Mouse (Mus musculus) stomach, embryonic 14.5 days (tissue): ENCODE data around the gene Yap1. TPM values are rescaled to one million over a fixed set of nuclear protein-coding genes. Genes with fewer than 3 reads are reported as not detected.
"Not testable (repeated sequence)": the region's sequence is repeated elsewhere in the genome, so short reads cannot be mapped to it uniquely, and the experiment has no call there.

ENCODE experiments used
- ATAC-seq: fragments of 200-750 bp; cut with Nextera tagmentation; 2 replicates; pipeline ENCODE4 v1.8.0; 2017; ENCODE audit warnings: low read depth, moderate TSS enrichment; ENCODE audit not compliant: insufficient number of reproducible peaks, insufficient read depth, low FRiP score
- H3K27ac ChIP-seq: fragments of 300-500 bp; sonication (generic); 2 replicates; pipeline ENCODE4 v1.5.1; 2014; ENCODE audit warnings: mild to moderate bottlenecking, low read length, moderate library complexity, mixed read lengths
- H3K27me3 ChIP-seq: fragments of 300-500 bp; sonication (generic); 2 replicates; pipeline ENCODE4 v1.6.1; 2014; ENCODE audit warnings: low read length, control low read depth, mixed read lengths; ENCODE audit not compliant: control insufficient read depth, insufficient read depth
- H3K36me3 ChIP-seq: fragments of 300-500 bp; sonication (generic); 2 replicates; pipeline ENCODE4 v1.6.1; 2014; ENCODE audit warnings: mild to moderate bottlenecking, control low read depth, low read length, moderate library complexity, mixed read lengths; ENCODE audit not compliant: control insufficient read depth, insufficient read depth
- H3K4me1 ChIP-seq: fragments of 300-500 bp; sonication (generic); 2 replicates; pipeline ENCODE4 v1.6.1; 2014; ENCODE audit warnings: low read length, control low read depth, mixed read lengths; ENCODE audit not compliant: control insufficient read depth, insufficient read depth
- H3K4me2 ChIP-seq: fragments of 300-500 bp; sonication (generic); replicated peaks from 2 replicates; pipeline ENCODE4 v1.6.1; 2014; ENCODE audit warnings: low read depth, low read length, control low read depth
- H3K4me3 ChIP-seq: fragments of 300-500 bp; sonication (generic); 2 replicates; pipeline ENCODE4 v1.5.1; 2014; ENCODE audit warnings: low read depth, low read length, control low read depth
- H3K9ac ChIP-seq: fragments of 300-500 bp; sonication (generic); replicated peaks from 2 replicates; pipeline ENCODE4 v1.6.1; 2014; ENCODE audit warnings: low read depth, mild to moderate bottlenecking, control low read depth, low read length, moderate library complexity, mixed read lengths
- H3K9me3 ChIP-seq: fragments of 300-500 bp; sonication (generic); 2 replicates; pipeline ENCODE4 v1.6.1; 2016; ENCODE audit warnings: low read depth, low read length, control low read depth; ENCODE audit not compliant: control insufficient read depth
- WGBS: fragments of 180-500 bp; shearing (Covaris S2); extraction: QIAGEN DNeasy Blood & Tissue Kit; methylation state at CpG from one replicate; pipeline ENCODE4 v1.1.7; 2014; 5-methylcytosine and 5-hydroxymethylcytosine counted together
- polyA plus RNA-seq: library from polyadenylated mRNA; unstranded; fragments of >200 nt; fragmentation: Nextera tagmentation; extraction: Ambion mirVana; gene quantifications from 2 replicates; pipeline ENCODE4 v1.2.1, GENCODE M21; 2014

Gene Yap1
- polyA plus RNA-seq, 1 experiment from 2014 or later, result 35.1 TPM

GRCm38 (mm10) chr9:7903262-7903661, 101.1 kb downstream of the Yap1 start:
- H3K27ac ChIP-seq, result no peak overlapping the region
- no peaks in the 10 kb centered on the region for H3K36me3 ChIP-seq
- H3K4me2 ChIP-seq, result no peak overlapping the region
- no peak overlapping the region for H3K9ac ChIP-seq
- 0 out of 2 replicates have a peak, but pooled peaks cover 5% of the 10 kb centered on the region for H3K4me1 ChIP-seq
- no peaks in the 10 kb centered on the region for H3K27me3 ChIP-seq
- no peak overlapping the region for H3K4me3 ChIP-seq
- 84% methylated on average over 2 of the region's 2 CpGs for whole genome bisulfite sequencing
- H3K9me3 ChIP-seq, result no peaks in the 10 kb centered on the region
- ATAC-seq, result no peak

DNA sequence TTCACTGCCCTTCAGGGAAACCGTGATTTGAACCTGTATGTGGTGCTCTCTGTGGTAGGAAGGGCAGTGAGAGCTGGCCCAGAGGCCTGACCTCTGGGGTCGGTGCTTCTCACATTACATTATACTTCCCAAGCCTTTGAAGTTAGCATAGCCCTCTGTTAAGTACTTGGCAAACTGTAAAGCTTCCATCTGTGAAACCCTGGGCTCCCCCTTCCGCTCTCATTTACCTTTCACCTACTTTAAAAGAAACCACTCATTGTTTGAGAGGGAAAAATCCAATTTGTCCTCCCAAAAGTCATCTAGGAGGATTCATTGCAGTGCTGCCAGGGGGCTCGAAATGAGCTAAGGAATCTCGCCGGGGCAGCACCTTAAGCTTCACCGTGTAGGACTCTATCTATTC, 102.1 kb downstream of the Yap1 start:
- Histone ChIP-seq H3K4me2 (no peak overlapping the region), H3K36me3 (no peaks in the 10 kb centered on the region), H3K9me3 (no peaks in the 10 kb centered on the region), H3K27me3 (no peaks in the 10 kb centered on the region), H3K4me3 (no peak overlapping the region), H3K9ac (no peak overlapping the region), H3K27ac (no peak overlapping the region), H3K4me1 (0 out of 2 replicates have a peak, but pooled peaks cover 5% of the 10 kb centered on the region)
- 15% methylated on average over 7 of the region's 7 CpGs for WGBS
- no peak for ATAC-seq

- no peak overlapping the region for H3K4me3 ChIP-seq
- ATAC-seq, result no peak
- 89% methylated on average over 8 of the region's 8 CpGs for WGBS
- no peak overlapping the region for H3K4me2 ChIP-seq
- H3K27ac ChIP-seq, result no peak overlapping the region
- 0 out of 2 replicates have a peak, but pooled peaks cover 5% of the 10 kb centered on the region for H3K4me1 ChIP-seq
- H3K36me3 ChIP-seq, result no peaks in the 10 kb centered on the region
- H3K9me3 ChIP-seq, result no peaks in the 10 kb centered on the region
- H3K27me3 ChIP-seq, result no peaks in the 10 kb centered on the region
- no peak overlapping the region for H3K9ac ChIP-seq
These were observed 103.4 kb downstream of the Yap1 start for GRCm38 (mm10) chr9:7900965-7901364.

GRCm38 (mm10) chr9:7897502-7897901, 106.9 kb downstream of the Yap1 start:
- no peaks in the 10 kb centered on the region for H3K27me3 ChIP-seq
- H3K9ac ChIP-seq, result no peak overlapping the region
- 0 out of 2 replicates have a peak, but pooled peaks cover 5% of the 10 kb centered on the region for H3K4me1 ChIP-seq
- WGBS, result 3% methylated on average over 3 of the region's 3 CpGs
- no peak overlapping the region for H3K4me2 ChIP-seq
- peak; percentile 61; the same call in 1 of the 2 replicates for ATAC-seq
- H3K36me3 ChIP-seq, result no peaks in the 10 kb centered on the region
- H3K27ac ChIP-seq, result no peak overlapping the region
- H3K9me3 ChIP-seq, result no peaks in the 10 kb centered on the region
- H3K4me3 ChIP-seq, result no peak overlapping the region

GRCm38 (mm10) chr9:7891796-7892195, 112.6 kb downstream of the Yap1 start:
- not testable (repeated sequence) for H3K9ac ChIP-seq, H3K27ac ChIP-seq, H3K36me3 ChIP-seq, H3K9me3 ChIP-seq, H3K4me2 ChIP-seq, H3K4me3 ChIP-seq, H3K4me1 ChIP-seq, ATAC-seq, H3K27me3 ChIP-seq
- WGBS, result 97% methylated on average over 1 of the region's 1 CpGs

DNA sequence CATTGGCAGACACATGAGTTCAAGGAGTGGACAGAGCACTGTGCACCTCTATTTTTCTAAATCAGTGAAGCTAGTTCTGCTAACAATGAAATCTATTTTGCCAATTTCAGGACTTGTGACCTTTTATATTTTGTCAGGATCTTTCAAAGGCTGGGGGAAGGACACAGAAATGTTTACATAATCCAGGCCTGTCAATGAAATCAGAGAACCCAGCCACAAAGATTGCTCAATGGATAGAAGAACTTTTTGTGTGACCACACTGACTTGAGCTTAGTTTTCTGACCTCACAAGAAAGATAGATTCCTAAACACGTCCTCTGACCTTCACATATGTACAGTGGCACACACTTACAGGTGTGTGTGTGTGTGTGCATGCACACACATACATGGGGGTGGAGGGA, 113.2 kb downstream of the Yap1 start:
- no peak for ATAC-seq
- no peaks in the 10 kb centered on the region for H3K4me1 ChIP-seq
- 73% methylated on average over 1 of the region's 1 CpGs for WGBS

DNA sequence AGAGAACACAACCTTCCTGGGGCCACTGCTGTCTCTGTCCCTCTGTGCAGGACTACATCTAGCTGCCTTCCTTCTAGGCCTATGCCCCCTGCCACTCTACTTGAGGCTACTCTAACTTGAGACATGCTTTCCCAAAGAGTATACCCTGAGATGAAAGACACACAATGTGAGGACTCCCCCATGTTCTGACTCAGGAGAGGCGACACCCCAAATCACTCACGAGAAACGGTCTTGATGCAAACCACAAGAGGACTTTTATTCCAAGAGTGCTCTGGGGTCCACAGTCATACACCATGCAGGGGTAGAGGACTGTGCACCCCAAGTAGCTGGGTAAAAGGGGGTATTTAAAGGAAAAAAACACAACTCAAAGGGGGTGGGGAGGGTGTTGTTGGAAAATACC, 120.0 kb downstream of the Yap1 start:
- Histone ChIP-seq H3K9ac (no peak overlapping the region), H3K27ac (no peak overlapping the region), H3K27me3 (no peaks in the 10 kb centered on the region), H3K4me2 (no peak overlapping the region), H3K4me3 (no peak overlapping the region), H3K4me1 (no peaks in the 10 kb centered on the region), H3K9me3 (peaks cover 4% of the 10 kb centered on the region; the same call in 1 of the 2 replicates), H3K36me3 (no peaks in the 10 kb centered on the region)
- no peak for ATAC-seq
- 95% methylated on average over 3 of the region's 3 CpGs for WGBS

More for the DNA sequence above, 113.2 kb downstream of the Yap1 start:
- Histone ChIP-seq H3K4me2 (no peak overlapping the region), H3K27me3 (no peaks in the 10 kb centered on the region), H3K36me3 (no peaks in the 10 kb centered on the region), H3K9ac (no peak overlapping the region), H3K9me3 (no peaks in the 10 kb centered on the region), H3K27ac (no peak overlapping the region), H3K4me3 (no peak overlapping the region)

GRCm38 (mm10) chr9:7882304-7882865, 122.0 kb downstream of the Yap1 start:
- 83% methylated on average over 1 of the region's 1 CpGs for WGBS
- Histone ChIP-seq H3K9me3 (peaks cover 4% of the 10 kb centered on the region; the same call in 1 of the 2 replicates), H3K4me3 (no peak overlapping the region), H3K9ac (no peak overlapping the region), H3K27me3 (no peaks in the 10 kb centered on the region), H3K36me3 (no peaks in the 10 kb centered on the region), H3K27ac (no peak overlapping the region), H3K4me1 (no peaks in the 10 kb centered on the region), H3K4me2 (no peak overlapping the region)
- no peak for ATAC-seq
